Mouse (Mus musculus) megakaryocyte, embryonic 14.5 days (primary cell): Measurements from ENCODE around the gene B230118H07Rik. TPM values are rescaled to one million over a fixed set of nuclear protein-coding genes. Genes with fewer than 3 reads are reported as not detected.

Source experiments
- H3K27me3 ChIP-seq: replicated peaks from 2 replicates; pipeline ENCODE3; 2012; ENCODE audit warnings: inconsistent platforms
- H3K36me3 ChIP-seq: replicated peaks from 2 replicates; pipeline ENCODE3; 2012; ENCODE audit warnings: low read length, inconsistent platforms, mixed read lengths
- H3K4me1 ChIP-seq: 2 replicates; pipeline ENCODE4 v1.6.1; 2012; ENCODE audit warnings: inconsistent platforms
- H3K4me3 ChIP-seq: replicated peaks from 2 replicates; pipeline ENCODE3; 2012; ENCODE audit warnings: moderate library complexity, mild to moderate bottlenecking, inconsistent platforms
- H3K9me3 ChIP-seq: 2 replicates; pipeline ENCODE4 v1.6.1; 2012; ENCODE audit warnings: inconsistent platforms
- FLI1 ChIP-seq: IDR thresholded peaks from 2 replicates; pipeline ENCODE4 v1.6.1; 2012; ENCODE audit warnings: low read length, inconsistent platforms, mixed read lengths
- GATA1 ChIP-seq: IDR thresholded peaks from 3 replicates; pipeline ENCODE4 v1.6.1; 2012; ENCODE audit warnings: mixed read lengths, low read length, inconsistent platforms, borderline replicate concordance
- polyA plus RNA-seq: library from polyadenylated mRNA; stranded (reverse); fragments of >175 nt; gene quantifications from 2 replicates; pipeline ENCODE4 v1.2.3, GENCODE M21; 2012; ENCODE audit warnings: low replicate concordance; ENCODE audit not compliant: insufficient read depth

The B230118H07Rik gene
- polyA plus RNA-seq, 1 experiment: 3.8 TPM

- peaks cover 4% of the 10 kb centered on the region for H3K27me3 ChIP-seq
- H3K4me3 ChIP-seq: no peak overlapping the region
- TF ChIP-seq GATA1 (no peak), FLI1 (no peak)
- H3K4me1 ChIP-seq: no peaks in the 10 kb centered on the region; the same call in 1 of the 2 replicates
- peaks cover 3% of the 10 kb centered on the region; the same call in 1 of the 2 replicates for H3K9me3 ChIP-seq
- H3K36me3 ChIP-seq: no peaks in the 10 kb centered on the region
Measured at GRCm38 (mm10) chr2:101639840-101640350, 9.4 kb downstream of the B230118H07Rik start.

- Histone ChIP-seq H3K27me3 (peaks cover 4% of the 10 kb centered on the region), H3K36me3 (no peaks in the 10 kb centered on the region), H3K4me1 (no peaks in the 10 kb centered on the region; the same call in 1 of the 2 replicates), H3K9me3 (peaks cover 3% of the 10 kb centered on the region; the same call in 1 of the 2 replicates), H3K4me3 (no peak overlapping the region)
- TF ChIP-seq GATA1 (no peak), FLI1 (no peak)
Measured at GRCm38 (mm10) chr2:101638979-101639839, 10.1 kb downstream of the B230118H07Rik start.

- no peaks in the 10 kb centered on the region for H3K27me3 ChIP-seq
- H3K4me3 ChIP-seq: peak overlapping the region; percentile 99
- H3K36me3 ChIP-seq: no peaks in the 10 kb centered on the region
- no peak for TF ChIP-seq GATA1
- no peak for TF ChIP-seq FLI1
- no peaks in the 10 kb centered on the region for H3K9me3 ChIP-seq
- peaks cover 42% of the 10 kb centered on the region for H3K4me1 ChIP-seq
Measured at GRCm38 (mm10) chr2:101628297-101629236, 20.8 kb downstream of the B230118H07Rik start.

- H3K4me3 ChIP-seq: peak overlapping the region; percentile 16
Measured at GRCm38 (mm10) chr2:101627227-101627626, 22.1 kb downstream of the B230118H07Rik start.

GRCm38 (mm10) chr2:101624526-101624925 is 24.8 kb downstream of the B230118H07Rik start, which contains the start of gene Rag2:
Gene Rag2, plus strand, starts transcription at chr2:101624718.
- no peaks in the 10 kb centered on the region for H3K9me3 ChIP-seq
- no peak for TF ChIP-seq FLI1
- no peak for TF ChIP-seq GATA1
- H3K36me3 ChIP-seq: no peaks in the 10 kb centered on the region
- H3K4me3 ChIP-seq: no peak within 1 kb of the TSS
- H3K4me1 ChIP-seq: peaks cover 68% of the 10 kb centered on the region
- no peaks in the 10 kb centered on the region for H3K27me3 ChIP-seq

More at GRCm38 (mm10) chr2:101627227-101627626, 22.1 kb downstream of the B230118H07Rik start:
- peaks cover 48% of the 10 kb centered on the region for H3K4me1 ChIP-seq
- H3K27me3 ChIP-seq: no peaks in the 10 kb centered on the region
- no peaks in the 10 kb centered on the region for H3K36me3 ChIP-seq
- TF ChIP-seq GATA1 (no peak), FLI1 (no peak)
- no peaks in the 10 kb centered on the region for H3K9me3 ChIP-seq

GRCm38 (mm10) chr2:101624011-101624410 is 25.3 kb downstream of the B230118H07Rik start:
- no peaks in the 10 kb centered on the region for H3K9me3 ChIP-seq
- H3K4me1 ChIP-seq: peaks cover 68% of the 10 kb centered on the region
- H3K27me3 ChIP-seq: no peaks in the 10 kb centered on the region
- TF ChIP-seq GATA1 (no peak), FLI1 (no peak)
- H3K4me3 ChIP-seq: no peak overlapping the region
- no peaks in the 10 kb centered on the region for H3K36me3 ChIP-seq

GRCm38 (mm10) chr2:101623042-101623441 is 26.3 kb downstream of the B230118H07Rik start:
- Histone ChIP-seq H3K27me3 (no peaks in the 10 kb centered on the region), H3K4me1 (peaks cover 75% of the 10 kb centered on the region), H3K36me3 (no peaks in the 10 kb centered on the region), H3K4me3 (no peak overlapping the region), H3K9me3 (no peaks in the 10 kb centered on the region)
- TF ChIP-seq GATA1: no peak
- no peak for TF ChIP-seq FLI1

- H3K27me3 ChIP-seq: no peaks in the 10 kb centered on the region
- TF ChIP-seq FLI1 (no peak), GATA1 (no peak)
- no peaks in the 10 kb centered on the region for H3K9me3 ChIP-seq
- no peaks in the 10 kb centered on the region for H3K36me3 ChIP-seq
- peaks cover 62% of the 10 kb centered on the region for H3K4me1 ChIP-seq
- H3K4me3 ChIP-seq: no peak overlapping the region
Measured at GRCm38 (mm10) chr2:101621611-101622010, 27.7 kb downstream of the B230118H07Rik start.

- TF ChIP-seq FLI1 (no peak), GATA1 (no peak)
- no peaks in the 10 kb centered on the region for H3K27me3 ChIP-seq
- no peaks in the 10 kb centered on the region for H3K36me3 ChIP-seq
- H3K9me3 ChIP-seq: no peaks in the 10 kb centered on the region
- peaks cover 63% of the 10 kb centered on the region for H3K4me1 ChIP-seq
- peak overlapping the region; percentile 42 for H3K4me3 ChIP-seq
Measured at GRCm38 (mm10) chr2:101620899-101621298, 28.4 kb downstream of the B230118H07Rik start.
